Mouse (Mus musculus) cerebellum, postnatal 25 days (tissue): ENCODE measurements around the gene Snx29.
"Not testable (repeated sequence)": the region's sequence is repeated elsewhere in the genome, so short reads cannot be mapped to it uniquely, and the experiment has no call there.

Source experiments
- DNase-seq, 2 experiments: peaks; one replicate each; pipeline ENCODE4 v3.0.0; 2021; ENCODE audit warnings: mixed read lengths in 2 of 2

Gene Snx29

DNA sequence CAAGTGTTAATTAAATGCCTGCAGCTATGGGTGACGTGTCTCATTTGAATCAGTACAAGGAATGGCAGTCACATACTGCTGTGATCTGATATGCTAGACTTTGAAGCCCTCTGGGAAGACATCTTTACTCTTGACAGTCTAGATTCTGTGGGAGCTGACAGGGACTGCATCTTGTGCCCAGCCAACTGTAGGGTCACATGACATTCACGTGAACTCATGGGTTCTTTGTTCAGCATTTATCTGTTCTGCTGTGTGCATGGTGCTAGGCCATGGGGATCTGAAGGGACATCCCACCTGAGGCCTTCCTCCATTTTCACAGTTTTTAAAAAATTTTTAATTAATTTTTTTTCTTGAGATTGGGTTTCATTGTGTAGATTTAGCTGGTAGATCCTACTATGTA lies 91.9 kb downstream of the Snx29 start:
- DNase-seq: no peak

DNA sequence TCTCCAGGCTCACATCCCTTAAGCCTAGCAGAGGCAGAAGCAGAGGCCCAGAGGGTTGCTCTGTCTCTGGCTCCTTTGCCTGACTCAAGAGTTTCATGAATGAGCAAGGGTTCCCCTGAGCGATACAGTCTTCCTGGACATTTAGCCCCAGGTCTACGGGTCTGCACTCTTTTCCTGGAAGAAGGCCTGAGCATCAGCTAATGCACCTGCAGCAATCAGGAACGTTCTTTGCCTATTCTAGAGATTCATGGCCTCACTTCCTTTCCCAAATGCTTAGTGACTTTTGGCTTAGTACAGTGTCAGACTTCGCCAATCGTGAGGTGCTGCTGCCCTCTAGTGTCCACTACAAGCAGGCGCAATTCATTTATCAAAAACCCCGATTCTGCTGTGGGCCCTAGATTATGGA lies 95.5 kb downstream of the Snx29 start:
- DNase-seq: peak; percentile 63 to 66

DNA sequence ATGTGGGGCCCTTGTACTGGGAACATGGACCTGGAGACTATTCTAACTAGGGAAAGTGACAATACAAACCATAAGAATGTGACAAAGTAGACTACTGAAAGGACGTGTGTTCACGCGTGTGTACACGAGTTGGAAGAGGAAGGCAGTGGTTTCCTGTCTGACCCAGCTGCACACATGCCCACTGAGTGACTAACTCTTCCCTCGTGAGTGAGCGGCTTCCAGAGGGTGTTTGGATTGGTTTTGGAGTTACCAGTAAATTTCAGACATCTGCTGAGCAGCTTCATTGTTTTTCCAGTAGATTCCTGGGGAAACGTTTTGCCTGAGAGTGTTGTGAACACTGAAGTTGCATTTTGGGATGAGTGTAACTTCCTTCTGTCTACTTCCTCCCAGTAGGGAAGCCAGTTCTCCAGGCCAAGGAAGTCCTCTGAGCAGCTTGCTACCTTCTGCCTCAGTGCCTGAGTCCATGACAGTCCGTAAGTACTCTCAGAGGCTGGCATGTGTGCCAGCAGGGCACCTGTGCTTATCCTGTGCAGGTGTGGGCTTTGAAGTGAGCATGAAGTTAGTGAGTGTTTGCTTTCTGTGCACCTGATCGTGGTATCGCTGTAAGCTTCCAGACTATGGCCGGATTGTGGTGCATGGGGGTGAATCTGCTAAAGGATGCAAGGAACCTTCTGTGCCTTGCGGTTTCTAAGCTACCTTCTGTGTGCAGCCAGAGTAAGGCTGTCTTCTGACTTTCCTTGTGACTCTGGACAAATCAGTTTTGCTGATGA lies 97.8 kb downstream of the Snx29 start:
- no peak for DNase-seq

DNA sequence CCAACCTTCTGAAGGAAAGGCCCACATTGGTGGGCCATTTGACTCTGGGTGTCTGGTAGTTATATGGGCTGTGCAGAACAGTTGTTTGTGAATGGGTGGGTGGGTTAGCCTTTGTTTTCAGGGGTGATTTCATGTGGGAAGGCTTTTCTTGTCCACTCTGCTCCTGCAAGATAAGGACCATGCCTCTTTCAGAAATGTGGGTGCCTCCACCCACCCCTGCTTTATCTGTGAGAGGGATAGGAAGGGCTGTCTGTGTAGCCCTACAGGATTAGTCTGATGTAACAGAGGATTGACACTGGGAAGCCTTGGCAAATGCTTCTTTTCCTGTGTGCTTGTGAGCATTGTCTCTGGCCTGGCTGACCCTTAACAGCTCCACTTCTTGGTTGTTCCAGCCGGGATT lies 99.5 kb downstream of the Snx29 start:
- no peak for DNase-seq

DNA sequence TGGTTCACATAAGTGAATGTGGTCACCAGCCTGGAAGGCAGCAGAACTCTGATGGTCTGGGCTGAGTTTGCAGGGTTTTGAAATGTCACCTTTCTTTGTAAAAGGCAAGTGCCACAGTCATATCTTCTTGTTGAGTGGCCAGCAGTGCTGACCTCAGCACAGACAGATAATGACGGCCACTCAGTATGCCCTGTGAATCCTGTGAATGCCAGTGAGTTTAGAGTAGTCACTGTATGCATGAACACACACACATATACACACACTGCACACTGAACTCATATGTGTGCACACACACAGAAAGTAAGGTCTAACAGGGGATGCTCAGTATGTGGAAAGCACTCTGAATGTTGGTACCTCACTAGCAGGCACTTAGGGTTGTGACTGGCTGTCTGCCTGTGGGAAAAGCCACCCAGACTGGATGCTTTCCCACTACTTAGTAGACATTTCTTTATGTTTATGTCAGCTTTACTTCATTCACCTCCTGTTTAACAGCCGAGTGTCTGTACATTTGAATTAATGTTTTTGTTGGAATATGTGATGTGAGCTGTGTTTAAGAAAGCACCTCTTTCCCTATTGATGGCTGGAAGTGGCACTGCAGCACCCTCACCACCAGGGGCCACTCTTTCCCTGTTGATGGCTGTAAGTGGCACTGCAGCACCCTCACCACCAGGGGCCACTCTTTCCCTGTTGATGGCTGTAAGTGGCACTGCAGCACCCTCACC lies 100.3 kb downstream of the Snx29 start:
- no peak for DNase-seq

DNA sequence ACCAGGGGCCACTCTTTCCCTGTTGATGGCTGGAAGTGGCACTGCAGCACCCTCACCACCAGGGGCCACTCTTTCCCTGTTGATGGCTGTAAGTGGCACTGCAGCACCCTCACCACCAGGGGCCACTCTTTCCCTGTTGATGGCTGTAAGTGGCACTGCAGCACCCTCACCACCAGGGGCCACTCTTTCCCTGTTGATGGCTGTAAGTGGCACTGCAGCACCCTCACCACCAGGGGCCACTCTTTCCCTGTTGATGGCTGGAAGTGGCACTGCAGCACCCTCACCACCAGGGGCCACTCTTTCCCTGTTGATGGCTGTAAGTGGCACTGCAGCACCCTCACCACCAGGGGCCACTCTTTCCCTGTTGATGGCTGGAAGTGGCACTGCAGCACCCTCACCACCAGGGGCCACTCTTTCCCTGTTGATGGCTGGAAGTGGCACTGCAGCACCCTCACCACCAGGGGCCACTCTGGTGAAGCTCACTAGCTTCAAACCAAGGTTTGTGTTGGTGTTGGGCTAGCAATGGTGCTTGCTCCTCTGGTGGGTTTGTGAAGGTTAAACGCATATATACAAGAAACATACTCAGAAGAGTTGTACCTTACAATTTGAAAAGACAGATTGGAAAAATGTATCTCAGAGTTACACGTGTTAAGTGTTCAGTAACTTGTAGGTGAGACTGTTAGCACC lies 101.0 kb downstream of the Snx29 start:
- DNase-seq: peak; percentile 56 to 65

DNA sequence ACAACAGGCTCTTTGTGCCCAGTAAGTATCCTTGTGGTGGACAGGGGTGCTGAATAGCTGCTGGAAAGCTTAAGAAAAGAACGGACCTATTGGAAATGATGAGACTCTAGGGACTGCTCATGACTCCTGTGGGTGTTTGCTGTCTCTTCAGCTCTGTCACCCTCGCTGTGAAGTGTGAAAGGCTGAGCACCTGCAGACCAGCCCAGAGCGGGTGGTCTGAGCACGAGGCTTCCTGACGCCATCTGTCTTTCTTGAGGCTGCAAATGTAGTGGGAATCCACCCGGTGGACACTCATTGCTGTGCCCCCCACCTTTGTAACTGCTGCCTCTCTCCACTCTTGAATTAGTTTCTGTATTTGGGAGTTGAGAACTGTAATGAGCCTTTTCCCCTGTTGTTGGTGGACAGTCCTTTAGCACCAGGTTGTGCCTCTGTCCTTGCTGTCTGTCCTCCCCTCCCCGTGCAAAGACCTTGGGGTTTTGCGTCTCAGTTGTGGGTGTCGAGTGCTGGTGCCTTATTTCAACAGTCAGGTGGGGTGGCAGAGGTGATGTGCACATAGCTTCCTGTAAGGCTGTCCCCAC lies 101.9 kb downstream of the Snx29 start:
- DNase-seq: no peak

DNA sequence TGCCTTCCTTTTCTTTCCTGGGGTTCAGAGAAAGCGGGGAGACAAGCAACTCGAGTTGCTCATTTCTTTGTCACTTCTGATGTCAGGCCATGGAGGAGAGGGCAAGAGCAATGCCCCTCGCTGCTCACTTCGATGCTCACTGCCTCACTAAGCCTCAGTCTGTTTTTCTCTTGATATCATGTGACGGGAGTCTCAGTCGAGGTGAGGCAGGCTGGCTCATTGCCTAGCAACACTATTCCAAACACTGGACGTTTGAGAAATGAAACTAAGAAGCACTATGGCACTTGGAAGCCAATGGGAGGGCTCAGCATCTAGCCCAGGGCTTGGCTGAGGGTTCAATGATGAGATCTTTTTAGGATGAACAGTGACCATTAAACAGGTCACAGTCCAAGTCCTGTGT lies 102.6 kb downstream of the Snx29 start:
- DNase-seq: no peak

DNA sequence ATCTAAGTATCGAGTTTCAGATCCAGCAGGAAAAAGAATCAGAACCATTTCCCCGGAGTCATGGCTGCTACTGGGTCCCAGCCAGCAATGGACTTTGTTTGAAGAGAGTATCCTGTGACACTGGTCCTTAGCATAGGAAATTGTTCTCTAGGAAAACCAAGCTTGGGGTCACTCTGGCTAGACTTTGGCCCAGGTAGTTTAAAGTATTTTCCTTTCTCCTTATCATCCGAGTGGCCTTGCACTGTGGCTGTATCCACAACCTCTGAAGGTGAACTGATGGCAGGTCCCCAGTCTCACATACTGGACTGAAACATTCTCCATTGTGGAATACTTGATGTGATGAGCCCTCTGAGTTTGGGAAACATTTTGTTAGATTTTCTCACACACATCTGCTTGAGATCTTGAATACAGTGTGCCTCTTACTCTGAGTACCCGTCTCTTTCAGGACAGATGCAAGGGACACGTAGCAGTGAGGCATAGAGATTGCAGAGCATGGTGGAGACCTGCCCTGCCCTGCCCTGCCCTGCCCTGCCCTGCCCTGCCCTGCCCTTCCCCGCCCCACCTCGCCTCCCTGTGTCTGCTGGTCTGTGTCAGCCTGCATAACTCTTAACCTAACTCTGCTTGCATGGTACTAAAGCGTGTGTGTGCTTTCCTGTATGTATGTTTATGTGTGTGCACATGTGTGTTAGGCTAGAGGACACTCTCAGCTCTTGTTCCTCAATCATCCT lies 104.3 kb downstream of the Snx29 start:
- no peak for DNase-seq

DNA sequence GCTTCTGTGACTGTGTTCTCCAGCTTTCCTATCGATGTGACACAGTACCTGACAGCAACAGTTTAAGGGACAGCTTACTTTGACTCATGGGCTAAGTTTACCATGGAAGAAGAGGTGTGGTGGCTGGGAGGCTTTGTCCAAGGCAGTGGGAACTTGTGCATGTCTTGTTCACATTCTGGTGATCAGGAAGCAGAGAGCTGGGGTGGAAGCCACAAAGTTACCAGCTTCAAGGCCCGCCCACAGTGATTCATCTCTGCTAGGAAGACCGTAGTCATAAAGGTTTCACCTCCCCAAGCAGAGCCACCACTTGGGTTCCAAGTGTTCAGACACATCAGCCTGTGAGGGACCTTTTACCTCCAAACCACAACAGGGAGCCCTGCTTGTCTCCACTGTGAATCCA lies 107.1 kb downstream of the Snx29 start:
- no peak for DNase-seq

DNA sequence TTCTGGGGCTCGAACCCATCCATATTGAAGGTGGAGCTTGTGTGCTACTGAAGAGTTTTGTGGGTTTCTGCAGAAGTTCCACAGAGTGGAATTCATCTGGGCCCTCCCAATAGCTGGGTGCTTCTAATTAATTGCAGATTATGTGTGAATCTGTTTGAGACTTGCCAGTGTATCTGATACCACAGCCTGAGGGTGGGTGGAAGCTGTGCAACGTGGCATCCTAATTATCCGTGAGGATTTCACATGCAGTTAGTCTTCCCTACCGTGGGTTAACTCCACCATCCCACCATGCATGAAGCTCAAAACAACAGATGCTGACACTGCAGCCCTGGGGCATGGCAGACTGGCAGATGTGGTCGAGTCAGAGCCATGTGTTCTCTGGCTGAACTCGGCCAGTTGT lies 107.8 kb downstream of the Snx29 start:
- no peak for DNase-seq

DNA sequence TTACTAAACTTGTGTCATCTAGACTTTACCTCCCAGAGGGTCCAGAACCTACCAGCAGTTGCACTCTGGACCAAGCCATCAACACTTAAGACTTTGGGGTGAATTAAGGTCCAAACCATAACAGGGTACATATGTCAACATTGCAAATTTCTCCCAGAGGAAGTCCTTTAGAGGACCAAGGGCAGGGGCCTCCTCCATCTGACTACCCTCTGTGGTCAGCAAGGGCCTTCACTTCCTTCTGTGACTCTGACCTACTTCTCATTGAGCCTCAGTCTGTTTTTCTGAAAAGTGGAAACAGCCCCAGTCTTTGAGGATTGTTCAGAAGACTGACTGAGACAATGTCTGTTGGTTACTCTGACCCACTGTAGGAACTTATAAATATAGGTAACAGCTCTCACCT lies 111.1 kb downstream of the Snx29 start:
- DNase-seq: no peak

DNA sequence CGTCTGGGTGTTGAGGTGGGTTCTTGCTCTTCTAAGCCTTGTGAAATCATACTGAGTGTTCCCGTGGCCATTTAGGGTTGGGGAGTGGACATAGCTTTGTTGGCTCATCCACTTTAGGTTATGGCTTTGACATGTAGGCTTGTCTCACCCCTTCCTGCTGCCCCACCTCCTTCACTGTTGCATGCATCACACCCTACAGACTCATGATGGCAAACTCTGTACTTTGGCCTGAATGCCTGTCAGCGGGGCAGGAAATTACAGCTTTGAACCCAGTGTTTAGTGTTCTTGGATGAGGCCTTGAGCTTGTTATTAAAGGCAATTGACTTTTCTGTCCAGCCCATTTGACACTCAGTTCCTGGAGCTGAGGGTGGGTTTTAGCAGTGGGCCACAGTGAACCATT lies 114.9 kb downstream of the Snx29 start:
- no peak for DNase-seq

DNA sequence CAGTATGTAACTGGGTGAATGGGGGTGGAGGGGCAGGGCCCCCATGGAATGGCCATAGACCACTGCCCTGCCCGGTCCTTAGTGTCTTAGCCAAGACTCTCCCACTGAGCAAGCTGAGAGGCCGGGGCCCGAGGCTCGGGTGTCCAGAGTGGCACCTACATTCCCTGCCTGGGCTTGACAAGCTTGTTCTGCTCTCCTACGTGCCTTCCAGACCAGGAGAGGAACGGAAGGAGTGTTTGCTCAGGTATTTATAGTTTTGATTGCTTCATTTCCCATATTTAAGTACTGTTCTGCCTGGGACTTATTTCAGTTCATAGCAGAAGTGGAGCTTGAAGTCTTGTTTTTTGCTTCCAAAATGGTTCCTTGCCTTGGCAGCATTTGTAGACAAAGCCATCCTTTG lies 116.7 kb downstream of the Snx29 start:
- no peak for DNase-seq

DNA sequence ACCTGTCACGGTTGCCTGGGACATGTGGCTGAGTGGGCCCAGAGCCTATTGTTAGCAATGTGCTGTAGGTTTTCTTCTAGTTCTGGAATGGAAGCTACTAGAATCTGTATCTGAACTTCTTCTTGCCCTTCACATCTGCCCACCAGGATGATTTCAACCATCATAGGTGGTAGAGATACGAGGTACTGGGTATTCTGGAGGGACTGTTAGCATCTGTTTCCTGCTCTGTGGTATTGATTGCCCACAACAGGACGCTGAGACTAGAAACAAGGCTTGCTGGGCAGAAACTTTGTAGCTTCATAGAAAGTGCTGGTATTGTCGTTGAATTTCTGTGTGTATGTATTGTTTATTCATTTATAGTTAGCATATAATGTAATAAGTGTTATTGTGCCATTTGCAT lies 118.9 kb downstream of the Snx29 start:
- no peak for DNase-seq

DNA sequence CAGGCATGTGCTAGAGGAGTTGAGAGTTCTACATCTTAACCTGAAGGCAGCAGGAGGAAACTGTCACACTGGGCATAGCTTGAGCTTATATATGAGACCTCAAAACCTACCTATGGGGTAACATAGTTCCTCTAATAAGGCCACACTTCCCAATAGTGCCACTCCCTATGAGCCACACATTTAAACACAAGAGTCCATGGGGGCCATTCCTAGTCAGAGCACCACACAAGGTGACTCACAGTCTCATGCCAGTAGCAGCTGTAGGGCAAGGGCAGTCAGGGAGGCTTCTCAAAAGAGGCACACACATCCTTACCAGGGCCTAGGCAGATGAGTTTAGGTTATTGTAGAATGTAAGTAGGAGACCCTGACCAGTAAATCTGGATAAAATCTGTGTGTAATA lies 119.8 kb downstream of the Snx29 start:
- DNase-seq: no peak

DNA sequence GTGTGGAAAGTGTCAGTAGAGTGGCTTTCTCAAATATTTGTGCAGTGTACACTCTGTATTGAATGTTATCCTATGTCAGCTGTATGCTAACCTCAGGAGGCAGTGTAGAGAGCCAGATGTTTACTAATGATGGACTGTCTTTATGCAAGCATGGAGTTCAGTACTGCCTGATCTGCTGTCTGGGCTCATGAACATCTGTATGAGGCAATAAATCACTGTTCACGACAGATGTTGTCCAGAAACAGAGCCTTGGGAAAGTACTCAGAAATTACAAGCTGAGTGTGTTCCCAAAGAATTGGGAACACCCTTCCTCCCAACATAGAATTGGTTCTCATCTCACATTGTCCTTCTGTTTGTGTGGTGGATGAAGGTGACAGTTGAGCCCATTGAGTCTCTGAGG lies 121.9 kb downstream of the Snx29 start:
- DNase-seq: no peak

DNA sequence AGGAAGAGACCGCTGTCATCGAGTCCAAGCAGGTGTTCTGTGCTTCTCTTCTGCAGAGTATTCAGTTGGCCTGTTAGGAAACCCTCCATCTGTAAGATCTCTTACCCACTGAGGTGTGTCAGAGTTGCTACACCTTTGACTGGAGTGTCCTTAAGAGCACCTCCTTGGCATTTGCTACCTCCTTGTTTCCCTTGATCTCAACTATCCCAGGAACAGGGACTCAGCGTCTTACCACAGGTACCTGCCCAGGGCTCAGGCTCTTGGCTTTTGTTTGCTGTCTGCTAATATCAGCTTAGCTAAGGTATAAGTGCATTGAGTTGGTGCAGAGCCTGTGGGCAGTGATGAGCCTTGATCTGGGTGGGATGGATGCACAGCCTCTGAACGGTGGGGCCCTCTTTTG lies 124.3 kb downstream of the Snx29 start:
- DNase-seq: no peak

DNA sequence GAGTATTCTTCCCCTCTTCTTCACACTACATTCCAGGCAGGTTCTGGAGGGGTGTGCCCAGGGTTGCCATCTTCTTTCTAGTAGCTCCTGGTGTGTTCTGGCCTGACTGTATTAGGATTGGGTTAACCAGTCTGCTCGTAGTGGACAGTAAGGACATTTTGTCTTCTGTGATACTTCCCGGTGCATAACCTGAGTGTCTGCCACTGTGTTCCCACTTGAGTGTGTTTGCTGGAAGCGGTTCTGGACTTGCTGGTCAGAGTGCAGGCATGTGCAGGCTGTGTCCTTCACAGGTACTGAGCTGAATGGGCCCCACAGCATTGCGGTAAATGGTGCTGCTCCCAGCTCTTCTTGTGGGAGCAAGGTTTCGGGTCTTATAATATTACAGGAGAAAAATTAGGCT lies 125.2 kb downstream of the Snx29 start:
- DNase-seq: no peak

DNA sequence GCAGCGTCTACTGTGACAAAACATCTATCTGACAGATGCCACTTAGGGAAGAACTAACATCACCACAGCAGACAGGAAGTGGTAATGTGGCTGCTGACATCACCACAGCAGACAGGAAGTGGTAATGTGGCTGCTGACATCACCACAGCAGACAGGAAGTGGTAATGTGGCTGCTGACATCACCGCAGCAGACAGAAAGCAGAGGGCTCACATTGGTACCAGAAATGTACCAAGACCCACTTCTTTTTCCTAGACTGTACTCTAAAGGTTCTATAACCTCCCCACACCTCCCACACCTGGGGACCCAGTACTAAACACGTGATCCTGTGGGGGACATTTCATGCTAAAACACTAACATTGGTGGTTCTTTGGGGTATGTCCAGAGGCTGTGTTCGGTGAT lies 126.0 kb downstream of the Snx29 start:
- not testable (repeated sequence) for DNase-seq

DNA sequence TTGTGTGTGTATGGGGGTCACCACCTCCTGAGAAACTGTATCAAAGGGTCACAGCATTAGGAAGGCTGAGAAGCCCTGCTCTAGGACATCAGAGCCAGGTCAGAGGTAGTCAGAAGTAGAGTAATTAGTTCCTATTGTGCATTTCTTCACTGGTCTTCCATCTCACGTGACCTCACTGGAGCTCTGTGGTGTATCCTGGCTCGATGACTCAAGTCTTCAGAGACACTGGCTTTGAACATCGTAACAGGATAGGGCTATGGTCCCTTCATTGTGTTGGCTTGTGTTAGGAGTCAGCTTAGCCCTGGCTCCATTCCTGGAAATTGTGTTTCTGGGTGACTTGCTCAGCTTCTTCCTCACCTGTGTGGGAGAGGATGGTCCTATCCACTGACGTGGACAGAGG lies 126.6 kb downstream of the Snx29 start:
- no peak for DNase-seq

DNA sequence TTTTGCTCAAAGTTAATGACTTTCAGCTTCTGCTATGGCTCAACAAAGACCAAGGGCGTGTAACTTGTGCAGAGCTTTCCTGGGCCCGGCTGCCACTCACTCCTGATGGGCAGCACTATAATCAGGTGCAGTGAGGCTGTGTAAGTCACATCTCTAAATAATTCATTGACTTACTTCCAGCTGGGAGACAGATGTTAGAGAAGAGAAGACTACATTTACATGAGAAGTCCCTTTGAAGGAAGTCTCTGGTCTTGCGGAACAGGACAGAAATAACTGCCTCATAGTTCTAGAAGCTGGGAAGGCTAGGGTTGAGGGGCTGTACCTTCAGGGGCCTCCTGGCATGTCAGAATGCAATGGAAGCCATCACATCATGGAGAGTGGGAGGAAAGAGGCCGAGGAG lies 127.9 kb downstream of the Snx29 start:
- DNase-seq: no peak

DNA sequence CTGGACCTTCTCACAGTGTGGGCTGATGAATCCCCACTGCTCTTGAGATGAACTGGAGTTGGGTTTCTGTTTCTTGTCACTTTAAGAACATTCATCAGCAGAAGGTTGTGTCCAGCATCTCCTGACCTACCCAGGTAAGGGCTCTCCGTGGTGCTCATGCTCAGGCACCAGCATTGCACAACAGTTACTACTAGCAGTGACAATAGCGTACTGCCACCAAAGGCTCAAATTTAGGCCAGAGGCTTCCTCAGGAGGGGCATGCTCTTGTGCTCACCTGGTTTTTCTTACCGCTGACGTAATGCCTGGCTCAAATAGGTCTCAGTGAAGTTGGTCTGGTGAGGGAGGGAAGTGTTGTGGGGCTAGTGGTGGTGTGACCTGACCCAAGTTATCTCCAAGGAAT lies 132.2 kb downstream of the Snx29 start:
- no peak for DNase-seq
